Mouse (Mus musculus) CH12.LX (cell line): ENCODE measurements around the gene Frmd4a. TPM values are rescaled to one million over a fixed set of nuclear protein-coding genes. Genes with fewer than 3 reads are reported as not detected.

Experiments used
- DNase-seq: peaks from one replicate; pipeline ENCODE4 v3.0.0-alpha.2; 2013; ENCODE audit errors: extremely low read depth
- H3K27ac ChIP-seq: 2 replicates; pipeline ENCODE4 v1.5.1; 2012; ENCODE audit warnings: low read depth, mild to moderate bottlenecking, control low read depth, moderate library complexity; ENCODE audit not compliant: insufficient read depth
- H3K27me3 ChIP-seq: replicated peaks from 2 replicates; pipeline ENCODE3; 2012; ENCODE audit warnings: inconsistent platforms
- H3K36me3 ChIP-seq, 2 experiments: replicated peaks in 1 of 2; 2 replicates each; pipeline versions ENCODE3 to v1.6.1; 2012; ENCODE audit warnings: inconsistent platforms in 1 of 2, low read length in 1 of 2, mild to moderate bottlenecking in 1 of 2, mixed read lengths in 1 of 2, moderate library complexity in 1 of 2; ENCODE audit not compliant: control insufficient read depth in 1 of 2, insufficient read depth in 1 of 2
- H3K4me1 ChIP-seq, 2 experiments: 2 replicates each; pipeline ENCODE4 v1.6.1; 2012; ENCODE audit warnings: inconsistent platforms in 1 of 2, moderate library complexity in 1 of 2; ENCODE audit not compliant: insufficient read depth in 2 of 2, control insufficient read depth in 1 of 2
- H3K4me2 ChIP-seq: 2 replicates; pipeline ENCODE4 v1.6.1; 2012; ENCODE audit warnings: low read depth, mild to moderate bottlenecking, control low read depth; ENCODE audit not compliant: poor library complexity, insufficient read depth, severe bottlenecking
- H3K4me3 ChIP-seq, 3 experiments: fragments of 150-350 bp in 1 of 3; sonication (generic) in 1 of 3; replicated peaks in 1 of 3; 2 replicates each; pipeline versions ENCODE3 to v1.5.1; 2011 to 2012; ENCODE audit warnings: low read depth in 2 of 3, low read length in 2 of 3, mild to moderate bottlenecking in 2 of 3, moderate library complexity in 2 of 3, control low read depth in 1 of 3, improper control_type of control experiment in 1 of 3, inconsistent platforms in 1 of 3, mixed read lengths in 1 of 3; ENCODE audit not compliant: poor library complexity in 1 of 3
- H3K79me2 ChIP-seq: replicated peaks from 2 replicates; pipeline ENCODE4 v1.6.1; 2012; ENCODE audit warnings: mild to moderate bottlenecking, moderate library complexity; ENCODE audit not compliant: control insufficient read depth, poor library complexity, insufficient read depth, severe bottlenecking; ENCODE audit errors: extremely low read depth
- H3K9ac ChIP-seq: 2 replicates; pipeline ENCODE4 v1.6.1; 2012; ENCODE audit warnings: low read depth, mild to moderate bottlenecking, control low read depth, moderate library complexity; ENCODE audit not compliant: insufficient read depth
- H3K9me3 ChIP-seq: replicated peaks from 2 replicates; pipeline ENCODE3; 2012; ENCODE audit warnings: low read length, inconsistent platforms, mixed read lengths
- CHD1 ChIP-seq: IDR thresholded peaks from 2 replicates; pipeline ENCODE4 v1.6.1; 2012; ENCODE audit warnings: low read depth, low read length, improper control_type of control experiment, inconsistent platforms
- ELF1 ChIP-seq: IDR thresholded peaks from 2 replicates; pipeline ENCODE4 v1.6.1; 2014; ENCODE audit warnings: low read depth, mild to moderate bottlenecking, inconsistent platforms, low read length, improper control_type of control experiment
- EP300 ChIP-seq: IDR thresholded peaks from 2 replicates; pipeline ENCODE4 v1.6.1; 2011; ENCODE audit warnings: low read length, improper control_type of control experiment
- ETS1 ChIP-seq: conservative IDR thresholded peaks from 2 replicates; pipeline ENCODE4 v1.6.1; 2012; ENCODE audit warnings: low read depth, mild to moderate bottlenecking, inconsistent platforms, low read length, improper control_type of control experiment, moderate library complexity
- HCFC1 ChIP-seq: IDR thresholded peaks from 2 replicates; pipeline ENCODE4 v1.6.1; 2012; ENCODE audit warnings: low read depth, mild to moderate bottlenecking, inconsistent platforms, low read length, improper control_type of control experiment
- IRF4 ChIP-seq: IDR thresholded peaks from 2 replicates; pipeline ENCODE4 v1.6.1; 2014; ENCODE audit warnings: low read depth, mild to moderate bottlenecking, inconsistent platforms, low read length, improper control_type of control experiment
- JUN ChIP-seq: IDR thresholded peaks from 2 replicates; pipeline ENCODE4 v1.6.1; 2011; ENCODE audit warnings: low read depth, mild to moderate bottlenecking, low read length, improper control_type of control experiment, moderate library complexity; ENCODE audit not compliant: insufficient read depth
- JUND ChIP-seq: conservative IDR thresholded peaks from 2 replicates; pipeline ENCODE4 v1.6.1; 2011; ENCODE audit warnings: low read depth, low read length, improper control_type of control experiment
- KAT2A ChIP-seq: IDR thresholded peaks from 2 replicates; pipeline ENCODE4 v1.6.1; 2012; ENCODE audit warnings: low read length, improper control_type of control experiment, inconsistent platforms; ENCODE audit not compliant: insufficient replicate concordance
- MAZ ChIP-seq: IDR thresholded peaks from 2 replicates; pipeline ENCODE4 v1.6.1; 2012; ENCODE audit warnings: low read depth, mild to moderate bottlenecking, inconsistent platforms, low read length, improper control_type of control experiment, moderate library complexity
- MEF2A ChIP-seq: IDR thresholded peaks from 2 replicates; pipeline ENCODE4 v1.6.1; 2014; ENCODE audit warnings: low read depth, mild to moderate bottlenecking, inconsistent platforms, low read length, improper control_type of control experiment, borderline replicate concordance
- NELFE ChIP-seq: IDR thresholded peaks from 2 replicates; pipeline ENCODE4 v1.6.1; 2011; ENCODE audit warnings: low read depth, low read length, improper control_type of control experiment
- NRF1 ChIP-seq: IDR thresholded peaks from 2 replicates; pipeline ENCODE4 v1.6.1; 2014; ENCODE audit warnings: low read depth, mild to moderate bottlenecking, inconsistent platforms, low read length, improper control_type of control experiment, moderate library complexity
- PAX5 ChIP-seq: IDR thresholded peaks from 2 replicates; pipeline ENCODE4 v1.6.1; 2012; ENCODE audit warnings: low read length, inconsistent platforms, mixed read lengths
- POLR2A ChIP-seq: IDR thresholded peaks from 2 replicates; pipeline ENCODE4 v1.6.1; 2011; ENCODE audit warnings: low read depth, mild to moderate bottlenecking, improper control_type of control experiment, low read length
- POLR2AphosphoS2 ChIP-seq: IDR thresholded peaks from 2 replicates; pipeline ENCODE4 v1.6.1; 2011; ENCODE audit warnings: low read depth, low read length, improper control_type of control experiment
- SIN3A ChIP-seq: IDR thresholded peaks from 2 replicates; pipeline ENCODE4 v1.6.1; 2012; ENCODE audit warnings: low read length, improper control_type of control experiment, inconsistent platforms
- SMC3 ChIP-seq: IDR thresholded peaks from 2 replicates; pipeline ENCODE4 v1.6.1; 2011; ENCODE audit warnings: low read depth, low read length, improper control_type of control experiment
- TBP ChIP-seq: conservative IDR thresholded peaks from 2 replicates; pipeline ENCODE4 v1.6.1; 2011; ENCODE audit warnings: low read depth, low read length, improper control_type of control experiment
- UBTF ChIP-seq: IDR thresholded peaks from 2 replicates; pipeline ENCODE4 v1.6.1; 2012; ENCODE audit warnings: low read depth, mild to moderate bottlenecking, inconsistent platforms, low read length, improper control_type of control experiment, moderate library complexity
- USF1 ChIP-seq: IDR thresholded peaks from 2 replicates; pipeline ENCODE4 v1.6.1; 2014; ENCODE audit warnings: low read depth, mild to moderate bottlenecking, inconsistent platforms, low read length, improper control_type of control experiment
- USF2 ChIP-seq: conservative IDR thresholded peaks from 2 replicates; pipeline ENCODE4 v1.6.1; 2011; ENCODE audit warnings: low read depth, low read length, improper control_type of control experiment
- ZC3H11A ChIP-seq: IDR thresholded peaks from 2 replicates; pipeline ENCODE4 v1.6.1; 2012; ENCODE audit warnings: low read depth, mild to moderate bottlenecking, inconsistent platforms, low read length, improper control_type of control experiment
- ZMIZ1 ChIP-seq: IDR thresholded peaks from 2 replicates; pipeline ENCODE4 v1.6.1; 2012; ENCODE audit warnings: low read depth, mild to moderate bottlenecking, inconsistent platforms, low read length, improper control_type of control experiment
- ZNF384 ChIP-seq: IDR thresholded peaks from 2 replicates; pipeline ENCODE4 v1.6.1; 2012; ENCODE audit warnings: low read depth, low read length, improper control_type of control experiment, inconsistent platforms
- dilution Hi-C: fragments of 300-500 bp; cut with MboI; formaldehyde crosslinking; loops from 2 replicates; pipeline ENCODE4 v1.14.3; 2020; ENCODE audit warnings: low sequenced_read_pairs; ENCODE audit not compliant: extremely low pct_unique_long_range_greater_than_20kb, extremely low pct_ligation_motif_present
- in situ Hi-C: fragments of 300-500 bp; cut with MboI; formaldehyde crosslinking; loops from 3 replicates; pipeline ENCODE4 v1.14.3; 2019; ENCODE audit warnings: low sequenced_read_pairs, low pct_ligation_motif_present, low pct_unique_long_range_greater_than_20kb, mixed read lengths
- polyA plus RNA-seq: library from polyadenylated mRNA; unstranded; fragments of >175 nt; gene quantifications from 2 replicates; pipeline ENCODE4 v1.2.1, GENCODE M21; 2012; ENCODE audit warnings: low read depth; ENCODE audit not compliant: insufficient read length
- total RNA-seq, 2 experiments: library from RNA; depleted of rRNA; stranded (reverse); fragments of 300-350 nt in 1 of 2; fragments of >200 nt in 1 of 2; gene quantifications; 2 replicates each; pipeline ENCODE4 v1.2.3; 2012 to 2014

Gene Frmd4a
- total and polyA plus RNA-seq, 3 experiments: 0.13 to 2.0 (median 0.32) TPM

- Histone ChIP-seq H3K27ac (no peak overlapping the region), H3K27me3 (no peaks in the 10 kb centered on the region), H3K79me2 (no peaks in the 10 kb centered on the region), H3K4me2 (no peak overlapping the region), H3K9me3 (no peaks in the 10 kb centered on the region), H3K4me1 (no peaks in the 10 kb centered on the region), H3K36me3 (peaks cover 16 to 30% of the 10 kb centered on the region in 2 experiments), H3K4me3 (no peak overlapping the region), H3K9ac (no peak overlapping the region)
- no peak for DNase-seq
- in situ Hi-C loops (no loop called here), dilution Hi-C loops (no loop called here)
- no peak for TF ChIP-seq PAX5
- TF ChIP-seq EP300: no peak
- TF ChIP-seq HCFC1: no peak
- no peak for TF ChIP-seq NRF1
- no peak for TF ChIP-seq ZMIZ1
- no peak for TF ChIP-seq CHD1
- no peak for TF ChIP-seq POLR2A
- no peak for TF ChIP-seq SIN3A
- TF ChIP-seq TBP: no peak
- TF ChIP-seq SMC3: no peak
- no peak for TF ChIP-seq NELFE
- TF ChIP-seq JUND: no peak
- TF ChIP-seq ZC3H11A: no peak
- no peak for TF ChIP-seq USF1
- TF ChIP-seq ETS1: no peak
- no peak for TF ChIP-seq USF2
- TF ChIP-seq JUN: no peak
- no peak for TF ChIP-seq UBTF
- TF ChIP-seq MEF2A: no peak
- TF ChIP-seq ELF1: no peak
Observed at GRCm38 (mm10) chr2:4620640-4621401, 603.3 kb downstream of the Frmd4a start.

- dilution Hi-C loops: no loop called here
- H3K9me3 ChIP-seq: no peaks in the 10 kb centered on the region
- H3K4me1 ChIP-seq: peaks cover 0 to 5% of the 10 kb centered on the region in 2 experiments; a peak in 1 of 4 replicates
- H3K27me3 ChIP-seq: no peaks in the 10 kb centered on the region
- no peak overlapping the region for H3K27ac ChIP-seq
- H3K79me2 ChIP-seq: no peaks in the 10 kb centered on the region
- no peak for DNase-seq
- H3K4me2 ChIP-seq: no peak overlapping the region
- H3K36me3 ChIP-seq: peaks cover 16 to 35% of the 10 kb centered on the region in 2 experiments
- no peak overlapping the region for H3K9ac ChIP-seq
- TF ChIP-seq MAZ (no peak), KAT2A (no peak), JUND (no peak), UBTF (no peak), POLR2AphosphoS2 (0 out of 2 replicates have a peak, but pooled peaks have one; percentile 38), IRF4 (no peak), USF2 (no peak), ZNF384 (no peak)
- TF ChIP-seq, all 38 proteins: peak for 1
- H3K4me3 ChIP-seq: no peak overlapping the region
- in situ Hi-C loops: no loop called here
Observed at GRCm38 (mm10) chr2:4621471-4621985, 604.0 kb downstream of the Frmd4a start.
